Mouse (Mus musculus) embryo, embryonic 10.5 days (tissue): ENCODE measurements around the gene Gse1.
A peak's percentile ranks its signal among the peaks of the same experiment; 100 is the strongest.

Experiments used
- DNase-seq: peaks from one replicate; pipeline ENCODE4 v3.0.0-alpha.2; 2015; ENCODE audit warnings: low spot score

Gene Gse1

DNA sequence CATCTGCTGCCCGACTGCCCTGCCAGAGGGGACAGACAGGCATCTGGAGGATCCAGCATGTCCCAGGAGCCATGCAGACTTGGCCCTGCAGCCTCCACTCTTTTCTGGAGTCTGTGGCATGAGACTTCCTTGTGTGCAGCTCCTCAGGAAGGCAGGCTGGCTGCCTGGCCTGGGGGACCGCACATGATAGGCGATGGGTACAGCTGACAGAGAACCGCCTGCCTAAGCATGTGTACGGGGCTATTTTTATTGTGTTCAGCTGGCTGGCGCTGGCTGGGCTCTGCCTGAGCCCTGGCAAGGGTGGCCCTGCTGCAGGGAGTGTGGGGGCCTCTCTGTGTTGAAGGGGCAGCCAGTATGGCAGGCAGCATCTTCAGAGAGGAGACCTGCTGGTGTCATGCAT lies 256.2 kb downstream of the Gse1 start:
- no peak for DNase-seq

DNA sequence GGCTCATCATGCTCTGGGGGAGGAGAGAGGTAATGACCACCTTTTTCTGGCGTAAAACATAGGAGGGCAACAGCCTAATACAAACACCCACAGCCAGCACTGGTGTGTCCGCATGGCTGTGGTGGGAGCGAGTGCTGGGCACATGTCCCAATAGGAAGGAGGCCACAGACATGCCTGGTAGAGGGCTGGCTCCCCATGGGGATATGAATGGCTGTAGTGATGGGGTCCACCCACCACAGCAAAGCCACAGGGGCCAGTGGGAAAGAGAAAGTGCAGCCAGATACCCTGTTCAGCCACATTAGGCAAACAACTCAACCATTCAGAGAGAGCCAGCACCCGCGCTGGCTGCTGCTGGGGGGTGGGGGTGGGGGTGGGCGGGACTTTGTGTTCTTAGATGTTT lies 256.9 kb downstream of the Gse1 start:
- no peak for DNase-seq

DNA sequence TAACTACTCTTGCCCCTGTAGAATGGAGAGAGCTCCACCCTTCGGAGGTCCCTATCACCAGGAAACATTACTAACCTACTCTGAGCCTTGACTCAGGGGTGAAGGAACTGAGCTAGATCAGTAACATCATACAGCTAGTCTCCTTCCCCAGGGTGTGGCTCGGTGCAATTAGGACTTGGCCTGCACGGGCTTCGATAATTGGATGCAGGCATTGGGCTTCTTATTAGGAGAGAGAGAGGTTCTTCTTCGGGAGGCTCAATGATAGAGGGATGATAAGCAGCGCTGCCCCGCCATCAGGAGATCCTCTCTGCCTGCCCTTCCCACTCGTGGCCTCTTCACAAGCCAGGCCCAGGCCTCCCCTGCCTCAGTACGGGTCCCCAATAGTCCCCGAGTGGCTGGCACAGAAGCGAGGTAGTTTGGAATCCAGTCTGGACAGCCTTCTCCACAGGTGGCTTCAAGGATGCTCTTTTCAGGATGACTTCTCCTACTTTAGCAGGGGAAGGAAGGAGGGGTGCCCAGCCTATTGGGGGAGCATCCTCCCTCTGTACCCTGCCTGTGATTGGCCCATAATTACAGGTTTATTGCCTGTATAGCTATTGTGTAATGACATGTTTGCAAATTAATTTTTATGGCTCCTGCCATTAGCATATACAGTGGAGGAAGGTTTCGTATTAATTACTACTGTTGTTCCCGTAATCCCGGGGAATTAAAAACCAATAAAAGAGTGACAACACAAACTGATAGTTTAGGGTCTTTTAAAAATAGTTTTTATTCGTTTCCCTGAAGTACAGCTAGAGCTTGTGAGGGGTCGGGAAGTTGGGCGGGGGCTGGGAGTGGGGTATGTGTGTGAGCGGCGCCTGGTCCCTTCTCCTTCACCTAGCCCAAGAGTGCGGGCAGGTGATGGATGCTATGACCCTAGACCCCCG lies 257.6 kb downstream of the Gse1 start:
- no peak for DNase-seq

DNA sequence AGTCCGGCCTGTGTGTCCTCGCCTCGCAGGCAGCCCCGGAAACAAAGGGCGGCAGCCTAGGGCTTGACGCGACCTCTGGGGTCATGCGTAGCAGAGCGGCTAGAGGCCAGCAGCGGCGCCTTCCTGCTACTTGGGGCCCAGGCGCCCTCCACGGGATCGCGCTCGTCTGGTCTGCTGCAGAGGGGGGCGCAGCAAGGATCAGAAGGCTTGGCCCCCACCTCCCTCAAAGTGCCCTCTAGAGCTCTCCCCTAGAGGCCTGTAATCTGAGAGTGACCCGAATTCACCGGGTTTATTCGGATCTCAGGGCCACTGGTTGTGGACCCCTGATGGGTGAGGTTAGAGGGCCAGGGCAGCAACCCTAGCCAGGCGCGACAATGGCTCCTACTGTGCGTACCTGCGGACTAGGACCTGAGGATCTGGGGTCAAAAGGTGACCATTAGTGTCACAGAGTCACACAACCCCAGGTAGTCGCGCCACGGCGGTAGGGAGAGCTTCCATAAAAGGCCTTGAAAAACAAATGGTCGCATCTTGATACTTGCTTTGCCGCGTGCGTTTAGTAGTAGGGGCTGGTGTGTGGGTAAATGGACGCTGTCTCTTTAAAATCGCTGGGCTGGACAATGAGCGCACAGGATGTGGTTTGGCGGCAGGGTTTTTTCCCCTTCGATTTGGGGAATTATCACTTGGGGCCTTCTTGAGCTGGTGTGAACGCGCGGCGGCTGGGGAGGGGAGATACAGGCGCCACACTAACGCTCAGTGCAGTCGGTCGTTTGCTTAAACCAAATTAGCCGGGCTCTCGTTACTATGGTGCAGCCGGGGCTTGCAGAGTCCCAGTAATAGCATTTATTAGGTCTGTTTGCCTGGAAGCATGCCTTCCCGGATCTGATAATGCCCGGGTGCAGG lies 258.5 kb downstream of the Gse1 start:
- DNase-seq: peak; percentile 87

DNA sequence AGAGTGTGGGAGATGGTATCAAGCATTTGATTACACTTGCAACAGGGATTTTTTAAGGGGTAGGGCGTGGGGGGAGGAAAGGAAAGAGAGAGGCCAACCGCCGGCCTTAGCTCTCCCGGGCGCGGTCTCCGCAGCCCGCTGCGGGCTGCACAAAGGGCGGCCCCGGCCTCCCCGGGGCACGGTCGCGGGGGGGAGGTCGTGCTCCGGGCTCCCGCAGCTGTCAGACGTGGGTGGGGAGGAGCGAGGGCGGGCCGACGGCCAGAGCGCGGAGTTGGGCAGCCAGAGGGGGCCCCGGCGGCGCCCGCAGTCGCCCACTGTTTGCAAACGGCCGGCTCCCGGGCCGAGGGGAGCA lies 259.1 kb downstream of the Gse1 start:
- no peak for DNase-seq

DNA sequence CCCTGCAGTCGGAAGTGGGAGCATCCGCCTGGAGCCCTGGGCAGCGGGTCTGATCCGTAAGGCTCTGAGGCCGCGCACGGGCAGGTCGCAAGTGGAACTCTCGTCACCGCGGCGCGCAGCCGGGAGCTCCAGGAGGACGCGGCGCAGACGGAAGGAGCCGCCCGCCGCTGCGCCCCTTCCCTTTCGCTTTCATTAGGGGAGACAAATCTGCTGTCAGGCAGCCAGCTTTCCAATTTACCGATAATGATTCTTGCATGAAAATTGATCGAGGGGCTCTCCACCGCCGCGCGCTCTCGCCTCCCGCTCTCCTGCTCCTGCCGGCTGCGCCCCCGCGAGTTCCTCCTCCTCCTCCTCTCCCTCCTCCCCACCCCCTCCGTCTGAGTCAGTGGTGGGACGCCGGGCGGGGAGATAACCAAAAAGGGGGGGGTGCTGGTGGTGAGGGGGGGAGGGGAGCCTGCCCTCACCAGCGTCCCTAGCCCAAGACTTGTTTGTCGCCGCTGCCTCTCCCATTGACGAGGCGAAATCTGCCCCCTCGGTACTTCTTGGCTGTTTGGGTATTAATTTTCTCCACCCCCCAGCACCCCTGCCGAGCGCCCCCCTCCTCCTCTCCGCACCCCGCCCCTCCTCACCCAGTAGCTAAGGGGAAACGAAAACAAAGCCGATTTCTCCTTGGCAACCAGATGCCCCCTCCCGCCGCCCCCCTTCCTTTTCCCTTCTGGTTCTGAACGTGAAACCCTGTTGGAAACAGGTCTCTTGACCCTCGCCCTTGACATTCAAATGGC lies 259.7 kb downstream of the Gse1 start:
- DNase-seq: peak; percentile 95

DNA sequence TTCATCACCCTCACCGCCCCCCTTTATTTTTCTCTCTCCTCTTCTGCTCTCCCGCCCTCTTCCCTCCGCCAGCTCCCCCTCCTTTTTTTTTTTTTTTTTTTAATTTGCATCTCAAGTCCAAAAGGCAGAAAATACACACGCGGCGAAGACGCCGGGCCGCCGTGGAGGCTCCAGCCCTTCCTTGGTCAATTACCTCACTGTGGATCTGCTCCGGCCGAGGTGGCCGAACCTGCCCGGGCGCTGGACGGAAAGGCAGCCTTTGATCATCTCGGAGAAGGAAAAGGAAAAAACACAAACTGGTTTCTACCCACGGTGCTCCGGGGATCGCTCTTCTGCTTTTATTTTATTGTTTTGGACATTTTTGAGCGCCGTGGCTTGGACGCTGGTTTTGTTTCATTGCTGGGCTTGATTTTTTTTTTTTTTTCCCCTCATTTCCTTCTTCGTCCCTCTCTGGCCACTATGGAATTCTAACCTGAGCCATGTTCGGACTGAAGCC lies 260.4 kb downstream of the Gse1 start:
- DNase-seq: no peak

DNA sequence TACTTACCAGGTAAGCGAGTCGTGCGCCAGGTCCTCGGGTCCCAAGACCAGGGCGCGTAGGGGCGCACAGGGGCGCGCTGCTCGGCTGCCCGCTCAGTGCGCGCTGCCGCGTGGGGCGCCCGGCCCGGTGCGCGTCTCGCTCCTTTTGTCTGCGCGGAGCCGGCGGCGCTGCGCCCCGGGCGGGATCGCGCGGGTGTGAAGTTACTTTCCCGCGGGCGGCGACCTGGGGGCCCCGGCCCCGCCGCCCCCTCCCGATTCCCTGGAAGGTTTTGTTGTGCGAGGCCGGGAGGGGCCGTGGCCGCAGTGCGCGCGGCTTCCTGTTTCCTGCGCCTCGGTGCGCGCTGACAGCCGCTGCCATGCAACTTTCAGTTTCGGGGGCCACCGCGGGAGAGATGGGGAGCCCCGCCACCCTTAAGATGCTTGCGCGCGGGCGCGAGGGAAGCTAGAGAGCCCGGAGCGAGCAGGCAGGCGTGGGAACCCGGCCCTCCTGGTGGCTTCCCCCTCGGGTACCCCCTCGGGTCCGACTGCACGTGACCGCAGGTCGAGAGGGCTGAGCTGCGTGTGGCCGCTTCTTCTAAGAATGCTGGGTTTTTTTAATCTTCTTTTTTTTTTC lies 261.0 kb downstream of the Gse1 start:
- DNase-seq: no peak

DNA sequence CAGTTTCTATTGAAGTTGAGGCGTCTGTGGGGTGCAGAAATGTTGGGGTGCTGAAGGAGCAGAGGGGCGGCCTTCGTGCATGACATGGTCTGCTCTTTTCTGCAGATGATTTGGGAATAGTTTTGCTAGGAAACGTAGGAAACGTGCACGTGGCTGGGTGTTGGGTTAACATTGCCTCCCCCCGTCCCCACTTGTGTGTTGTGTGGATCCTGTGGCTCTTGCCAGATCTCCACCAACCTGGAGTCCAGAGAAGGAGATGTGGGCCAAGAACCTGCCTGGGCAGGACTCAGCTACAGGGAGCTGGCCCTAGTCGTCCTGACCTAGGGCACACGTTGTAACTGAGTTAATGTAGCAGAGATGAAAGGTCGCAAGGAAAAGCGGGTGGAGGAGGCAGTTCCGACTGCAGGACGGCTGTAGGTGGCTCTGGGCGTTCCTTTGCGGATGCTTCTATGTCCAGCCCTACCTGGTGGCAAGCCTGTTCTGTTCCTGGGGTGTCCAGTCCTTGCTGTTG lies 261.6 kb downstream of the Gse1 start:
- DNase-seq: no peak

DNA sequence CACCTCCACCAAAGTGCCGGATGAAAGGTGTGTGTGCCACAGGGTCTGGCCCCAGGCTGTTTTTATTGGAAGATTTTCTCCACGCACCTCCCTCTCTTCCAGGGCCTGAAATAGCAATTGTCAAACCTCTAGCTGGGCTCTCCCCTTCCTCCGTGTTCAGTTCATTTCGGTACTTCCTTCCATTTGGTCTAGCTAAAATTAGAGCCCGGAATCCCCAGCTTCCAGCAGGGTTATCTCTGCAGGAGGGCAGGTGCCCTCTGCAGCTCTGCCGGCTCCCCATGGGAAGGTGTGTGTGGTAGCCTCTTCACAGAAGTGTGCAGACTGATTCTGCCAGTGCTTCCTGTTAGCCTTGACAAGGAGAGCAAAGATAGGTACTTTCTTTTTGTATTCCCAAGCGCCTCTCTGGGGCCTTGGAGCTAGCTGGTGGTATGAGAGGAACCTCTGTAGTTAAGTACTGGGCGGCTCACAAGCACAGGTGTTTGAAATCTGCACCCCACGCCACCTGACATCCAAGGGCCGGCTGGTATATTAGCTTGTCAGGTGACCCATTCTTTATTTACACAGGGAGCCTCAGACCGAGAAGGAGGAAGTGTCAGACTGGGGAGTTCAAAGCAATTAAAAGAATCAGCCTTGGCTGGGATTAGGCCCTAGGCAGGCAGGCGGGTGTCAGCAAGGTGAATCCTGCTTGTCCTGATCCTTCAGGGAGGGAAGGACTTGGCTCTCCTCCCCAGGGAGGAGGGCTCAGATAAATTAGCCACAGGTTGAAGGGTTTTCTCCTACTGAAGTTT lies 262.3 kb downstream of the Gse1 start:
- DNase-seq: peak; percentile 11

DNA sequence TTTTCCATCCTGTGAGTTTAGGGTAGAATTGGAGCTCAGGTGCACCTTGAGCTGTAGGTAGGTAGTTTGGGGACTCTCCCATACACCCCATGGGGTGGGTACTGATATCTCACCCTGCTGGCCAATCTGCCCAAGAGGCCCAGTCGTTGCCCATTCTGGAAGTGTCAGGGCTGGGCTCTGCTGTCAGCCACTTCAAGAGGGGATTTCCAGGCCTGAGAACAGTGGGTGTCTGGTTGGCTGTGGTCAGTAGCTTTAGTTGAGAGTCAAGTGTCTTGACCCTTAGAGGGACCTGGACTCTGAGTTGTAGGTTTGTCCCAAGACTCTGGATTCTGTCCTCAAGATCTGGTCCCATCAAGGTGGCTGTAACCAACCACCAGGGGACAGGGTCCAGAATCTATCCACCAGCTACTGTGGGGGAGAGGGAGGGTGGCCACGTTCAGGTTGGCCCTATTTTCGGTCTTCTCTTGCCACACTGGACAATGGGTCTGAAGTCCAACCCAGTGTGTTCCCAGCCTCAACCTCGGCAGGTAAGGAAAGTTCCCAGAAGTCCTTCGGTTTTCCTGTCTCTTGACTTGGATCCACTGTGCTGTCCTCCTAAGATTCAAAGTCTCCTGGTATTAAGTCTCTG lies 263.0 kb downstream of the Gse1 start:
- DNase-seq: no peak

DNA sequence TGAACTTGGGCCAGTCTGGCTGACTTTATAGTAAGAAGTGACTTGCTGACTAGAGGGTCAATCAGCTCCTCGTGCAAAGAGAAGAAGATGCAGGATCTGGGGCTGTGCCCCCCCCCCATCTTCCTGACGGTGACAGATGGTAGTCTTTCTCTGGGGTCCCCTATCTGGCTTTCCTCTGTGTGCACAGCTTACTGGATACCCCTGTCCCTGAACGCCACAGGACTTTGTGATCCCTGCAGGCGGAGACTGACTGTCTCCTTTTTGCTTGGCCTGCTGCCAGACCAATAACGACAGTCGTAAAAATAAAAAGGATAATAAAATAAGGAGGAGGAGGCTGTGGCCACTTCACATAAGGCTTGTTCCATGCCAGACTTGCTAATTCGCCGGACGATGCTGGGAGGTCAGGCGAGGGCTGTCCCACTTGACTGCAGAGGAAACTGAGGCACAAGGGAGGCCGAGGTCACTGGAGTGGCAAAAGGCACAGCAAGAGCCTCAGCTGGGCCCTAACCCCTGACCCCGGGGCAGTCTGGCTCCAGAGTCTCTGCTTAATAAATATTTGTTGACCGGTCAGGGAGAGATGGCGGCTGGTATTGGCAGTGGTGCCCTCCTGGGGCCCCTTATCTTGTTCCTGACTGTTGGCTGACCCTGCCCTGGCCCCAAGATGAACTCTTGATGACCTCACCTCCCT lies 264.1 kb downstream of the Gse1 start:
- peak; percentile 35 for DNase-seq

DNA sequence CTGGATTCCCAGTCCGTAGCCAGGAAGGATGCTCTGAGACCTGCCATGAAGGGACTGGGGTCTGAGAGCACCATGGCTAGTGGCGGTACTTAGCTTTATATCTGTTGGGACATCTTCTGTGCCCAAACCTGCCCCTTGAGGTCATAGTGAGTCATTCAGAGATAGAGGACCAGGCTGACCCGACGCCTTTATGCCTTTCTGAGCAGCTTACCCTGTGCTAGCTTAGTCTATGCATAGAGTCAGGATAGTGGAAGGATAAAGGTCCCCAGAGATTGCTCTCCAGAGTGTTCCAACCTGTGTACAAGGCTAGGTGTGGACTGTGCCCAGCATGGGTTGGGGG lies 264.6 kb downstream of the Gse1 start:
- DNase-seq: no peak

DNA sequence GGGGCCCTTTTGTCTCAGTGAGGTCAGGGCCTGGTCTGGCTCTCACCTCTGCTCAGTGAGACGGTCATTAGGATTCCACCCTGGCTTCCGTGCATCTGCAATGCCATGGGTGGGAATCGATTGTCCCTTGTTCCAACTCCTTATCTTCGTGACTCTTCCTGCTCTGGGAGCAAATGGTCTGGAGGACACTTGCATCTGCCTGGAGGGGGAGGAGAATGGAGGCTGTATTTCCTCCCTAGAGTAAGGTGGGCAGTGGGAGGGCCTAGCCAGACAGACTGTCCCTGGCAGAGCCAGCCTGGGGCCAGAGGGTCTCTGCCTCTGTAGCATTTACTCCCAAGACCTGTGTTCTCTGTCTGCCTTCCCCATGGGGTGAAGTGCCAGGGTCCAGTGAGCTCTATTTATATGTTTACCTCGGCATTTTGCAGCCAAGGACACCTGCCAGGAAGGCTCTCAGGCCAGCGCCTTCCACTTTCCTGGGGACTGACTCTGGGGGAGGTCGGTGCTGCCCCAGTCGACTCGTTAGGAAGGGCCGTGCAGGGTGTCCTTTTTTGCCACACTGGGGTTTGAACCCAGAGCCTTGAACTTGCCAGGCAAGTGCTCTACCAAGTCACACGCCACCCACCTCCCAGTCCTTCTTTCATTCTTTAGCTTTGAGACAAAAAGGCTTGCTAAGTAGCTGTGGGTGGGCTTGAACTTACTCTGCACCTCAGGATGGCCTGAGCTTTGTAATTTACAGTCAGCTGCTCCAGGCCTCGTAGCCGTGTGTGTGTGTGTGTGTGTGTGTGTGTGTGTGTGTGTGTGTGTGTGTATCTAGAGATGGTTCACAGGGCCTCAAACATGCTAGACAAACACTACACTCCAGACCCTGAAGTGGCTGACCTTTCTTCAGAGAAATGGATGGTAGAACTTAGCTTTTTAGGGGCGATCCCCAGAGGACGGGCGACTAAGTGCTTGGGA lies 265.5 kb downstream of the Gse1 start:
- no peak for DNase-seq

DNA sequence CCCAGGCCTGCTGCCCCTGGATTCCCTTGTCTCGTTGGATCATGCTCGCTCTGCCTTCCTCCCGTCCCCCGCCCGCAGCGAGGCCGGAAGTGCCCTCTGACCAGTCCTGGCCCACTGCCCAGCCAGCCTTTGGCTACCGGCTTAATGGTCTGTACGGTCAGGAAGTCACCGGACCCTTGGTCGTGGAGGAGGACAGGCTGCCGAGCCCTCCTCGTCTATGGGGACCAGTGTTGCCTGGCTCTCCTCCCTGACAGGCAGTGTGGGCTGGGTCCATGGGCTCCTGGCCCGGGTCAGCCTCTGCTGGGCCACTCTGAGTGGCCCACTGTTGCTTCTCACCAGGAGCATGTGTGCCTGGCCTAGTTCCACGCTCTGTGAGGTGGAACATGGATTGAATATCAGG lies 266.6 kb downstream of the Gse1 start:
- peak; percentile 21 for DNase-seq

DNA sequence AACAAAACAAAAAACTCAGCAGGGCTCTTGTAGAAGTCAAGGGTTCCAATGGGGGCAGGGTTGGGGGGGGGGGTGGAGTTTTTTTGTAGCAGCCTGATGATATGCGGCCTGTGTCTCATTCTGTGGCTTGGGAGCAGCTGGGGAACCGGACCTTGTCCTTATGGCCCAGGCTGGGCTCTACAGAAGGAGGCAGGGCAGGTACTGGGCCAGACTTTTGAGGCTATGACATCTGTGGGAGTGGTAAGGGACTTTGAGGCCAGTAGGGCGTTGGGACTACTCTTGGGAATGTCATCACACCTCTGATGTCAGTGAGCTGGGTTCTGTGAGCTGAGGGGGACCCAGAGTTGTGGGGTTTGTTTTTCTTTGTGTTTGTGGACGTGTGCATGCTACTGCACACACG lies 267.2 kb downstream of the Gse1 start:
- DNase-seq: no peak

DNA sequence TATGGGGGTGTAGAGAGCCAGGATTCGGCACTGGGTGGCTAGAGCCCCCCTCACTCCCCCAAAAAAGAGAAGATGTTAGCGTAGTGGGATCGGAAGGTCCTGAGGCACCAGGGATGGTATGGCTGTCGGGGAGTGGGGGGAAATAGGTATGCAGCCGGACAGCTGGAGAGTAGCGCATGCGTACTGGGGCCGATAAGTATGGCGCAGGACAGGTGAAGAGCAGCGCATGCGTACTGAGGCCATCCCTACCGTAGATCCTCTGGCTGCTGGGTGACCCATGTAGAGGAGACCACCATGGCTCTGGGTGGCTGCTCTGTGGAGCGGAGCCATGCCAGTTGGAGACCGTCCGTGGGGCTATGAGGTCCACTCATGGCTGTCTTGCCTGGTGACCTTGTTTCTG lies 268.2 kb downstream of the Gse1 start:
- DNase-seq: no peak

DNA sequence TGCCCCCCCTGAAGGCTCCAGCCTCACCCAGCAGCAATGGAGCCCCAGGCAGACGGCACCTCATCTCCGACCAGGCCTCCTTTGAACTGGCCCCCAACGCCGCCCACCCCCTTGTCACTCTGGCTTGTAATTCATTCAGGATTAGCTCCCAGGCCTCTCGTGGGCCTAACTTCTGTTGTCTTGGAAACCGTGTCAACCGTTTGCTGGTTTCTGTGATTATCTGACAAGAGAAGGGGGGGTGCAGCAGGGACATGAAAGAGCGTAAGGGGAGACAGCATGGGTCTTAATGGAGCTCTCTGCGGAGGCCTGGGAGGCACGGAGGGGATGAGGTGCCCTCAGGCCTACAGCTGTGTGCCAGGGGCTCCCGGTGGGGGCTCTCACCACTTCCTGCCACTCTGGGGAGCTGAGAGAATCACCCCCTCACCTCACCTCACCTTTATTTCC lies 269.3 kb downstream of the Gse1 start:
- DNase-seq: peak; percentile 80
